Mouse (Mus musculus): ENCODE measurements at regions not wholly inside any gene's neighbourhood (a gene's known extent, or its start where the extent isn't known, plus 50 kb on each side); places are given as distances from the start of the nearest gene placed in this dataset.

DNA sequence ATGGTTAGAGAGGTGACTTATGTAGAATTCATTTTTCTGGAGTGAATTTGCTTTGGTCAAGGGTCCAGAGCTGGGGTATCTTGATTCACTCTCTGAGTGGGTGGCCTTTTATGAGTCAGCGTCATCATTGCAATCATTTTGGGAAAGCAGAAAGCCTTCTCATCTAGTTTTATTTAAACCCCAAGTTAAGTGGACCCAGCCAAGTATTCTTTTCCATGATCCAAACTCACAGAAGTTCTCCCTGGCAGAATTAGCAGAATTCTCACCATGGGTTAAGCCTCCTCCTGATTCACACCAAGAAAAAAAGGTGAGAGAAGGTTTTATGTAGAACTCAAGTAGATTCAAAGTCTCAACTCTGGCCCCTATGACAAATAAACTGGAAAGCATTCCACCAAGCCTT, 211.8 kb downstream of the Sox11 start:
- TF ChIP-seq CTCF (conservative IDR thresholded peaks at IDR 0.05; ENCODE audit: low read length) (no peak), NANOG (IDR thresholded peaks at IDR 0.05; ENCODE audit: borderline replicate concordance, low read length) (no peak), POU5F1 (IDR thresholded peaks at IDR 0.05; ENCODE audit: borderline replicate concordance, low read length) (no peak)

Data from E14TG2a.4 (cell line).